Mouse (Mus musculus) cerebellum, adult 9-10 months (tissue): Measurements from ENCODE around the gene Foxn3.
A peak's percentile ranks its signal among the peaks of the same experiment; 100 is the strongest.

Experiments
- DNase-seq: peaks from one replicate; pipeline ENCODE4 v3.0.0; 2022

Foxn3 gene

DNA sequence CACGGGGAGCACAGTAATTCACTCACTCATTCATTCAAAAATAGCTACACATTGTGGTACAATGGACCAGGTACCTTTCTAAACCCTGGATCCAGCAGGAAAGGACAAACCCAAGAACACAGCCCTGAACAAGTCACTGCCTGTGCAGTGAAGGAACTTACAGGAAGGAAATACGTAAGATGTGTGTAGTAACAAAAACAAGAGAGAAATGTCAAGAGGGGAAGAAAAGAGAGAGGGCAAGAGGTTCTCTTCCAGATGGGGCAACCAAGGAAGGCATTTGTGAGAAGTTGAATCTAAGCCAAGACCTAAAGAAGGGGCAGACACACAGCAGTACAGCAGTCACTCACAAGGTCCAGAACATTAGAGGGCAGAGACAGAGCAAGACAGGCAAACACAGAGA lies 243.5 kb downstream of the Foxn3 start:
- DNase-seq = no peak

DNA sequence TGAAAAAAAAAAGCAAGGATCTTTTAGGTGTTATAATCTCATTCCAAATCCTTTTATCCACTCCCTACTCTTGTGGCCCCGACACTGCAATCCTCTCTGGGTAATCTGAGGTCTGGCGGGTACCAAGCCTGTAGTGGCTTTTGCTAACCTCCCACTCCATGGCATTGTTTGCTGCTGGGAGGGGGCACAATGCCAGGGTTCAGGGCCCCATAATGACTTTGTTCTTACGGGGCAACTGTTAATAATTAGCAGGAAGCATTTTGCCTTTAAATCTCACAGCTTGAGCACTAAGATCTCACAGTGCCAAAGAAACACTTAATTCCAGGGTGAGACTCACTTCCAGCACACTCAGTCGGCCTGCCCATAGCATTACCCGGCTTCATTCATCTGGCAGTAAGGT lies 244.2 kb downstream of the Foxn3 start:
- DNase-seq = no peak

DNA sequence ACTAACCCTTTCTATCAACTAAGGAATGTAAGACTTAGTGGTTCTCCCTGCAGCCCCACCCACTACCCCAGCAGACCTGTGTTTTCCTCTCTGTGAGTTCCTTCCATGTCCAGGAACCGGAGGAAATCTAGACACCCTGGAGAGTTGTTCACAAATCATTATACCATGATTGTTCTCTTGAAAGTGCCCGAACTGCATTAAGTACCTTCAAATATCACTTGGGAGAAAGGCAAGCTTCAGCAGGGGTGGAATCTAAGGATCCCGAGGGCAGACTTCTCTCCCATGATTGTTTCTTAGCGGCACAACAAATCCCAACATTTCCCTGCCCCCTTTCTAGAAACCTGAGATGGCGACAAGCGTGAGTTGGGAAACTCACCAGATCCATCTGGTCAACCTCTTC lies 247.5 kb downstream of the Foxn3 start:
- no peak for DNase-seq

DNA sequence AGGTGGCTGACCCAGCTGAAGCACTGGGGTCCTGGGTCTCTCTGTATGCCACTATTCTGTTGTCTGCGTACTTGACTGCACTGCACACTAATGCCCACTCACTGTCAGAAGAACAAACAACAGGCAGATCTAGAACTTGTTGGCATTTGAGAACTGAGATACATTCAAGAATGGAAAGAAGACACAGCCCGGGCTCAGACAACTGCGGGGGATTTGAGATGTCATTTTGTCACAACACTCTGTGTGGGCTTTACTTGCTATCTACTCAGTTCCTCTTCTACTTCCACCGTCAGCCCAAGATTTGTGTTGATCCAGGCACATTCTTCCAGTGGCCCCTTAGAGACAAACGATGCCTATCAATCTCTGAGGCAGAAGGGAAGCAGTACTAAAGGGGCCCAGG lies 248.6 kb downstream of the Foxn3 start:
- DNase-seq = no peak

DNA sequence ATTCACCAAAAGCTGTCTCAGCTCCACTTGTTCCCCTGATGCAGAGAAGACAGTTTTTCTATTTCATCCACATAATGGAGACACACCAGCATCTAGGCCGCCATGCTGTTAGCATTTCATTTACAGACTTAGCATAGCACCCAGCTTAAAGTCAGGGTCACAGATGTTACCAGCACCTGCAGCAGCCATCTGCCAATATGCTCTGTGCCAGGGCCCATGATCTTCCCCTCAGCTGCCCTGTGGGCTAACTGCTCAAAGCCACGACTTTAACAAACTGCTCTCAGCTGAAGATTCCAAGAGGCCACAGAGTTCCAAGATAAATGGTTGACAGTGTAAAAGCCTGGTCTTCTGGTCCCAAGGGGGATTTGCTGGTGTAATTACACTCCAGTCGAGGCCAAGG lies 252.1 kb downstream of the Foxn3 start:
- DNase-seq = no peak

DNA sequence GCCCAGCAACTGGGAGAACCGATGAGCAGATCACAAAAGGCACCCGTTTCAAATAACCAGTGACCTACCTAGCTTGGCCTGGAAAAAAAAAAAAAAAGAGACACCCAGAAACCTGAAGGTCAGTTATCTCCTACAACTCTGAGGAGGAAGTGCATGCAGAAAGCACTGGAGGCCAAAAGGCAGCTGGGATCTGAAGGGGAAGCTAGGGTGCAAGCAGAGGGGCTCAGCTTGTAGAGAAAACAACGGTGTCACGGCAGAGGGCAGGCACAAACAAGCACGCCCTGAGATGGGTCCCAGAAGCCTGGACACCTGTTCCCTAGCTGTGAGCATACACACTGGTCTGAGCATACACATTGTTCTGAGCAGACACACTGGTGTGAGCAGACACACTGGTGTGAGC lies 253.4 kb downstream of the Foxn3 start:
- DNase-seq = no peak

DNA sequence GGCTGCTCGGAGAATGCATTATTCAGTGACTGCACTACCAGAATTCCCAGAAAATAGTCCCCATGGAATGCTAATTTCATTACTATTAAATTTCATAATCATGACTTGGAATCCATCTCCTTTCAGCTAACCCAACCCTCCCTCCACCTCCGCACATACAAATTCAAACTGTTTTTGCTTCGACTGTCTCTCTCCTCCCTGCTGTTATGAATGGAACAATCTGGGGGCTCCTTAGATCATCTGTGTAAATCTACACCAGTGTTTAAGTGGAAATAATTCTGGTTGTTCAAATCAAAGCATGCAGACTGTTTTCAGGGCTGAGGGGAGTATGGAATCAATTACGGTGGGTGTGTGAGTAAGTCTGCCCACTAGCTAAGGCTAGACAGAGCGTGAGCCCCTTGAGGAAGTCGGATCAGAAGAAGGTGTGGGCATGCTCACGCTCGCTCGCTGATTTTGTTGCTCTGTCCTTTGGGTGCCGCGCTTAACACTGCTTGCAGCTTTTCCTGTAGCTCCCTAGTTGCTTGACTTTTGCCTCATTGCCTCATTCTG lies 254.8 kb downstream of the Foxn3 start:
- DNase-seq = no peak

DNA sequence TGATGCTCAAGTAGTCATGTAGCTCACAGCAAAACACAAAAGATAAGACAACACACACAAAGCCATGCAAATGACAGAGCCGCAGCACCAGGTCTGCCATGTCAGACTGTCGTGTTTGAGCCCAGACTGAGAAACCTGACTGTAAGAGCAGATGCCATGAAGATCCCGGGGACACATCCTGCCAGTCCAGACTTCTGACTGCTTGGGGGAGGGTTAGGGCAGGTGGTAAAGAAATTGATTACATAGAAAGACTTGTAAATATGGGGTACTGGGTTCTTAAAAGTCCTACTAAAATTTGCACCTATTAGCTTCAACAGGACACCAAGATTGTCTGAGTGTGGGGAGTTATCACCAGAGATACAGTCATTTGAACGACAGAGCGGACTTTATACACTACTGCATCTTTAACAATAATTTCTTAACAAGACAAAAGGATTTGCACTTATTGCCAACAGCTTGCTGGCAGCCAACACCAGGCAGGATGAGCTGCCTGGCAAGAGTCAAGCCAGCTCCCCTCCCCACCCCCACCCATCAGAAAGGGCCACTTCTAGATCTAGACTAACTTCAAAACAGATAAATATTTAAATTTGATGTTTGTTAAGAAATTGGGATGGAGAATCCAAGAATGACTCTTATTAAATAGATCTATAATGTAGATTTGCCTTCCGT lies 256.7 kb downstream of the Foxn3 start:
- DNase-seq = no peak

DNA sequence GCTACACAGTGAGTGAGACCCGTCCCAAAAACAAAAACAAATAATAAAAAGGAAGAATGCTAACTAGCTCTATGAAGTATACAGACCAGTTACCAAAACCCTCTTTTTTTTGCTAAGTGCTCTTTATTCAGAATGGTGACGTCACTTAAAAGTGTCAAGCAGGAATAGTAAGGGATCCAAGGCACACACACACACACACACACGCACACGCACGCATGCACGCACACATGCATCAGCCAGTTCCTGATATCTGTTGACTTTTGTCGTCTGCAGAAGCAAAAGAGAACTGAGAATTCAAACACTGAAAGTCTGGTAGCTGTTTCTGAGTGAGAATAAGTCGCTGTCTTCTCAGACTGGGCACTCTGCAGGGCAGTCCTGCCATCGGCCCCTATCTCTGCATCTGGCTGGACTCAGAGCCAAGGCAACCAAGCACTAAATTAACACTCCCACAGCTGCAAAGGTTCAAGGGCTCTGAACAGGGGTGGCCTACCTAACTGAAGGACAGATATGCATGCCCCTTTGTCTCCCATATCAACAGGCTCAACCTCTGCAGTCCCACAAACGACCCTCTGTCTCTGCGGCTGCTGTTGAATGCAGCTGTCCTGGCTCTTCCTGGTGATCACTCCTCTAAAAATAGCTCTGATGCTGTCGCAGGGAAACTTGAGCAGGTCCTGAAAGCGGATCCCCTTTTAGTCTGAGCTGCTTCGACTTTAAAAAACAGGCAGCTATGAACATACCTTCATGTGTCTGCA lies 257.4 kb downstream of the Foxn3 start:
- no peak for DNase-seq

DNA sequence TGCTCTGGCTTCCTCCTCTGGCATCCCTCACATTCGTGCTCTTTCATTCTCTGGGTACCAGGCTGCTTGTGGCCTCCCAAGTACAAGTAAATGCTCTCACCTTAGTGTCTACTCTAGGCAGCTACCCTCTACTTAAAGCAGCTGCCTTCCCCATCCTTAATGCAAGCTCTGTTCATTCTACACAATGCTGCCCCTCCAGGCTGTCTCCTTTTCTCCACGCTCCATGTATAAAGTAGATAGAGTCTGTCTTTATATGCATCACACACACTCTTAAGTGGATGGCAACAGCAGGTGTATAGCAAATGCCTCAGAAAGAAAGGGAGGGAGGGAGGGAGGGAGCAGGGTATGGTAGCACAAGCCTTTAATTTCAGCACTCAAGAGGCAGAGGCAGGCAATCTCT lies 258.1 kb downstream of the Foxn3 start:
- DNase-seq = no peak

DNA sequence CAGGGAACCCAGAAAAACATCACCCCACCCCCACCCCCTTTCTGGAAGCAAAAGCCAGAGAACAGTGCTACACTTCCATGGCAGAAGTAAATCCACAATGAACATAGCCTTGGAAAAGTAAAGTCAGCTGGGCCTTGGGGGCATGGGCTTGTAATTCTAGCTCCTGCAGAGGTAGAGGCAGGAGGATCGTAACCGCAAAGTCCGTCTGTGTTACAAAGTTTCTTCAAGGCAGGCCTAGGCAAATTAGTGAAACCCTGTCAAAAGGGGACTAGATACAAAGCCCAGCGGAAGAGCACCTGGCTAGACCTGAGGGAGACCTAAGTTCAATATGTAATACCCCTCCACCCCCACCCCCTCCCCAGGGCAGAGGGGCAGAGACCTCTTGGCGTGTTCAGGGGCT lies 259.3 kb downstream of the Foxn3 start:
- DNase-seq = no peak

DNA sequence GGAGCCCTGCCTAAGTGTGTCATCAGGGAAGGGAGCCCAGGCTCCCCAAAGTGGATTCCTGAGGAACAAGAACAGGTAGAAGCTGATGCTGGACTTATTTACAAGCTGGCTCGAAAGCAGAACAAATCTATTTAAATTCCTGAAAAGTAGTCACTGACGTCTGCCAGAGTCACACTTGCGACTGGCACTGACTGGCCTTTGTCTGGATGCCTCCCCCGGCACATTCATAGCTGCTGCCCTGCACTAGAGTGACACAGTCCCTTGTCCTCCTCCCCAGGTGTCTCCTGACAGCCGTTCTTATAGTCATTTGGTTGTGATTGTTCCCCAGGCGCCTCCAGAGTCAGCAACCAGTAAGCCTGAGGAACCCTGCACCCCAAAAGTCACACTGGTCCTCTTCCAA lies 259.8 kb downstream of the Foxn3 start:
- DNase-seq = no peak

DNA sequence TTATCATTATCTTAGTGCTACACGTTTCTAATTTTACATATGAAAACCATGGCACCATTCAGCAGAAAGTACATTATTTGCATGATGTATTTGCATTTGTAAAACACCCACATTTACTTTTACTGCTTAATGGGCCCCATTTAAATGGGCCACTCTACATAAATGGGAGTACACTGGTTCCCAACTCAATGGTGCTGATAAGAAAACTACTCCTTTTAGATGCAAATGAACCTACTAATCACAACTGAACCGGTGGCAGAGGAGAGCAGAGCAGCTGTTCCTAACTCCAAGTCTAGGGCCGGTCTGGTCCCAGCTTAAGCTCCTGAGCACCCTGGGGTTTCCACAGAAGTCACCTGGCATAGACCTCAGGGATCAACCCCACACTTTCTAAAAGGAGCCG lies 263.5 kb downstream of the Foxn3 start:
- no peak for DNase-seq

DNA sequence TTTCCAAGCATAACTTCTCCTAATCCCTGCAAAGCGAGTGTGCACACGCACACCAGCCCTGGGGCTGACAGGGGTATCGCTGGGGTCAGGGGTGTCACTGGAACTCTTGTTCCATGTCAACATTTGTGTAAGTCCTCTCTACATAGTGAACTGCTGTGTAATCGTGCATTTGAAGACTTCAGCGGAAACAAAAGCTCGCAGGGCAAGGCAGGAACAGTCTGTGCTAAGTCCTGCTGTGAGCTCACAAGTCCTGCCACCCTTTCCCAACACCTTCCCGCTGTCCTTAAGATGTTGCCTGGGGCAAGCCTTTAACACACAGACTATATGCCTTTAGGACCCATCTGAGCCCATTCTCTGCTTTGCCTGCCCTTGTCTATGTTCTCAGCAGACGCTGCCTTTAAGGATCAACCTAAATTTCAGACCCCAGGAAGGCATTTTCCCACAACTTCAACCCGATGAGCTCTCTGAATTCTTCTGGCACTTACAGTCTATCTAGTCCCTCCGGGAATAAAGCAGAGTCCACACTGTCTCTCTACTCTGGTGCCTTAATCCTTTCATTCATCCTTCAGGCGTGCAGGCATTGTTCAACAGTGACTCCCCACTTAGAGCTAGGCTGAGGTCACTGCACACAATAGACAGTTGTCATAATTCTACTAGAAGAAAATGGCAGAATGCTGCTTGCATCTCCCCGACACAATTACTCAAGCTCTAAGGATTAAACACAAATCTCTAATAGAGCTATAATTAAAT lies 264.4 kb downstream of the Foxn3 start:
- no peak for DNase-seq

DNA sequence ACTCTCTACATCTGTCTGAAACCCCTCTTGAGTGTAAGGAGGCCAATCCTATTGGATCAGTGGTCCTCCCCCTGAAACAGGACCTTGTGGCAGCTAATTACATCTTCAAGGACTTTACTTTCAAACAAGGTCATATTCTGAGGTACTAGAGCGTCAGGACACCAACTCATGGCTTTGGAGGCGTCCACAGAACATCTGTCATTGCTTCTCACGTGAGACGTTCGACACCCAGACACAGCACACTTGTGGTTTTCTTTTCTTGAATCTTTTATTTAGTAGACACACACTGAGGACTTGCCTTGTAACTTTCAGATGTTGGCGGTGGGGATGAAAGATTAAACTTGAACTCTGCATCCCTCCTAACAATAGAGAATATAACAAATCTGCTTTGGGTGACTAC lies 265.1 kb downstream of the Foxn3 start:
- no peak for DNase-seq

DNA sequence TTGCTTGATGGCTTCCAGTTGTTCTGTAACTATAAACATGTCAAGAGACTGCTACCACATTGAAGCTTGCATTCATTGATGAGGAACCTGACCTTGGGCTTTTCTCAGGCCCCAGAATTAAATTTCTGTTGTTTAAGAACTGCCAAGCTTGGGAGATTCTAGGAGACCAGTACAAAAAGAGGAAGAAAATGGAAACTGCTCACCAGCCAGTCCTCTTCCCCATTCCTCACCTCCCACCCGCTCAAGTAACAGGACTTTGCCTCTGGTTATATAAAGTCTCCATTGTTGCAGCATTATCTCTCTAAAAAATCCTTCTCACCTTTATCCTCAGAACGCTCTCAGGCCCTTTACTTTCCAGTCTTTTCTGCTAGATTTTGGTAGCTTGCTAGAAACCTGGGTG lies 265.6 kb downstream of the Foxn3 start:
- no peak for DNase-seq

DNA sequence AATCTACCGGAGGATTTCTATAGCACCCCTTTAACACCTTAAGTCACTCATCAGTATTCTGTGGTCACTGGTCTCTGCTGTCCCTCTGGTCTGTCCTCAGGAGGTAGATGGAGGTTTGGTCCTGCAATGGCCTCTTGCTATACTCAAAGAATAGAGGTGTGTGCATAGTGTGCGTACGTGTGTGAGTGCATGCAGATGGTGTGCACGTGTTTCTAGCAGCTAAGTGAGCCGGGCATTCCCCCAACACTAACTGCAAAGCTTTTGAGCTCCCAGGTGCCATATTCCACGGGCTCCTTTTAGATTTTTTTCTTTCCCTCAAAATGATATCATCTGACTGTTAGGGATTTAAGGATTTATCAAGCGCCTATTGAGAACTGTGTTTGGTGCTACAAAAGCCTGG lies 269.9 kb downstream of the Foxn3 start:
- no peak for DNase-seq

DNA sequence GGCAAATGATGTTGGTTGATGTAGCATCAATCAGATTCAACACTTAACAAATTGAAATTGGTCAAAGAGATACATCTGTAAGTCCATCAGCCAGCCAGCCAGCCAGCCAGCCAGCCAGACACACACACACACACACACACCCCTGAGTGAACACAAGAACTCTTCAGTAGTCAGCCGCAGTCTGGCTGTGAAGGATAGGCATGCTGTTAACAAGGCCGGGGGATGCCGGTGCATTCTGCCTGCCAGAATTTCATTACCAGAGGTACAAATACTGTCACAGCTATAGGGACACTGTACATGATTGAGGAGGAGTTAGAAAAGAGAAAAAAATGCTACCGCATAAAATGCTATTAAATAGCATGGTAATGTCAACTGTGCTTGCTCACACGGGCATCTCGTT lies 271.2 kb downstream of the Foxn3 start:
- no peak for DNase-seq

DNA sequence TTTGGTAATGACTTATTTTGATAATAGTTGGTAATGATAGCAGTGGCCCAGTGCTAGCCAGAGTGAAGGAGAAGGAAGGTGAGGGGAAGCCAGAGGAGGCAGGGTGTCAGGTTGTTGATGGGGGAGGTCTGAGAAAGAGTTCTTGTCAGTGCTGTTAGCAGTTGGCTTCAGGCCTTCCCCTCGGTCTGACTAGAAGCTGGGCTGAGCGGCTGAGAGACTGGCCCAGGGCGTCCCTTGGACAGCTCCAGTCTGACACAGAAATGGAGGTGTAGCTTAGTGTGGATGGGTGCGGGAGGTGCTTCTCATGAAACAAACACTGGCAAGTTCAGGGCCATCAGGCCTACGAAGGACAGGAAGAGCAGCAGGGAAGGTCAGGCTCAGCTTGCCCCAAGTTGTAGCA lies 276.3 kb downstream of the Foxn3 start:
- DNase-seq = no peak

DNA sequence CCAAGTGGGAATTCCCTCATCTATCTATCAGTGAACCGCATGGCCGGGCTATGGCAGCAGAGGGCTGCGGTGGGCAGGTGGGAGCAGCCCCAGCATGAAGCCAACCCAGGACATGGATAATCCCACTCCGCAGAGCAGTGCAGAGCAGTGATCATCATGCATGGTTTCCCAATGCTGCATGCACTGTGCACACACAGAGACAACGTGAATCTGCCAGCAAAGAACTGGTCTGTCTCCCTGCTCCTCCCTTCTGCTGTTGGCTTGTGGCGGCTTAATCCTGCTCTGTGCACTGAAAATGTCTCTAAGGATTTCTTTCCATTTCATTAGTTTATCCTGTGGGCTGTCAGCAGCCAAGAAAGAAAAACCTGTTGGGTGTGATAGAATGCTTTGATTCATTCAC lies 276.7 kb downstream of the Foxn3 start:
- DNase-seq = peak; percentile 69

DNA sequence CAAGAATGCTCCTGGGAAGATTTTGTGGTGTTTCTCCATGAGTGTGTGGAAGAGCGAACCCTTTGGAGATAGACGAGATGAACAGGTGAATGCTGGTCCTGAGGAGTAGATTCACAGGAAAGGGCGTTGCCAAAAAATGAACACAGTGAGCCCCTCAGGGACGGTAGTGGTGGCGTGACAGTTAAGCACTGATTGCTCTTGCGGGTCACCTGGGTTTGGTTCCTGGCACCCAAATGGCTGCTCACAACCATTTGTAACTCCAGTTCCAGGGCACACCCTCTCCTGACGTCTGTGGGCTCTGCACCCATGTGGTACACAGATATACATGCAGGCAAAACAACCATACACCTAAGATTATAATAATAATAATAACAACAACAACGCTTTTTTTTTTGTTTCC lies 277.7 kb downstream of the Foxn3 start:
- no peak for DNase-seq

DNA sequence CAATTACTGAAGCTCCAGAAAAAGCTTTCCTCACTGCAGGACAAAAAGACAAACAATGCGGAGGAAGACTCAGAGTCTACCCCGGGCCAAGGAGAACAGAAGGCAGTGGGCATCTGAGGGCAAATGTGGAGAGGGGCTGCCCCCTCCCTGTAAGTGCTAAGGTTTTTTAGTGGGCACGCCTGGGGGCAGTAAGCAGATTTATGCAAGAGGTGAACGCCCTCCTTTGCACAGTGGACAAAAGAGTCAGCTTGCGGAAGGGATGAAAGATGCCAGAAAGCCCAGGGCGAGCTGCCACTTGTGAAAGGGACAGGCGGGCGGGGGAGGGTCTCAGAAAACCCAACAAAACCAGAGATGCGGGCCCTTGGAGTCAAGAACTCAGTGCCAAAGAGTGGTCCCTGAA lies 278.2 kb downstream of the Foxn3 start:
- DNase-seq = peak; percentile 68

DNA sequence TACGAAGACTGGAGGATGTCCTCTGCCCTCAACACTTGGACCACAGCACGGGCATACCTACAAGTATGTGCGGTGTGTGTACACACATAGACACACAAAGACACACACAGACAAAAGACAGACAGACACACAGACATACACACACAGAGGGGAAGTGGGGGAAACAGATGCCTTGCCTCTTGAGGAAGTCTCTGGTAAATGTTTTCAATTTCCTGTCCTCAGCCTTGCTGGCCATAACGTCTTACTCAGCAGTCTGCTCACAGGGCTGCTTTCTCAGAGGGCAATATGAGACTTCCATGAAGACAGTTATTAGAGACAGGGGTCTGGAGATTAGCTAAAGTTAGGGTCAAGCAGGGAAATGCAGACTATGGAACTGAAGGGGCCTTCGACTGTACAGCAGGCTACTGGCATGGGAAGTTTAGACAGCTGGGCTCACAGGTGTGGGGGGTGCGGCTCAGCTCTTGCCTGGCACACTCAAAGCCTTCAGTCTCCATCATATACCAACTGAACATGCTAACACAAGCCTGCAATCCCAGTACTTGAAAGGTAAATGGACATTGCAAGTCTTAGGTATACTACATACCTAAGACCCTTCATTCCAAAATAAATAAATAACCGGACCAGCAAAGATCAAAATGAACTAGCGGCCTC lies 278.8 kb downstream of the Foxn3 start:
- DNase-seq = peak; percentile 61
